Mouse (Mus musculus) liver, embryonic 15.5 days (tissue): ENCODE measurements around the gene Mug2. TPM values are rescaled to one million over a fixed set of nuclear protein-coding genes. Genes with fewer than 3 reads are reported as not detected.
"Not testable (repeated sequence)": the region's sequence is repeated elsewhere in the genome, so short reads cannot be mapped to it uniquely, and the experiment has no call there.

Source experiments
- ATAC-seq: fragments of 200-750 bp; cut with Nextera tagmentation; 2 replicates; pipeline ENCODE4 v1.8.0; 2017; ENCODE audit warnings: moderate number of reproducible peaks, mild to moderate bottlenecking, moderate library complexity; ENCODE audit not compliant: insufficient read depth
- H3K27ac ChIP-seq: fragments of 300-500 bp; sonication (generic); replicated peaks from 2 replicates; pipeline ENCODE4 v1.5.1; 2015; ENCODE audit warnings: mild to moderate bottlenecking, inconsistent platforms
- H3K27me3 ChIP-seq: fragments of 300-500 bp; sonication (generic); 2 replicates; pipeline ENCODE4 v1.6.1; 2015; ENCODE audit warnings: mild to moderate bottlenecking, inconsistent platforms
- H3K36me3 ChIP-seq: fragments of 300-500 bp; sonication (generic); replicated peaks from 2 replicates; pipeline ENCODE4 v1.6.1; 2015; ENCODE audit warnings: moderate library complexity, mild to moderate bottlenecking, inconsistent platforms
- H3K4me1 ChIP-seq: fragments of 300-500 bp; sonication (generic); replicated peaks from 2 replicates; pipeline ENCODE4 v1.6.1; 2015; ENCODE audit warnings: inconsistent platforms
- H3K4me2 ChIP-seq: fragments of 300-500 bp; sonication (generic); 2 replicates; pipeline ENCODE4 v1.6.1; 2015; ENCODE audit warnings: moderate library complexity, mild to moderate bottlenecking, inconsistent platforms
- H3K4me3 ChIP-seq: fragments of 300-500 bp; sonication (generic); replicated peaks from 2 replicates; pipeline ENCODE4 v1.5.1; 2015; ENCODE audit warnings: mild to moderate bottlenecking, inconsistent platforms
- H3K9ac ChIP-seq: fragments of 300-500 bp; sonication (generic); 2 replicates; pipeline ENCODE4 v1.6.1; 2015; ENCODE audit warnings: moderate library complexity, mild to moderate bottlenecking, inconsistent platforms
- H3K9me3 ChIP-seq: fragments of 300-500 bp; sonication (generic); replicated peaks from 2 replicates; pipeline ENCODE4 v1.6.1; 2016; ENCODE audit warnings: inconsistent platforms
- WGBS: fragments of 180-500 bp; shearing (Covaris S2); methylation state at CpG from one replicate; pipeline ENCODE4 v1.1.7; 2015; ENCODE audit warnings: mixed read lengths; ENCODE audit not compliant: insufficient replicate concordance; 5-methylcytosine and 5-hydroxymethylcytosine counted together
- polyA plus RNA-seq: library from polyadenylated mRNA; unstranded; fragments of >200 nt; fragmentation: Nextera tagmentation; extraction: Ambion mirVana; gene quantifications from 2 replicates; pipeline ENCODE4 v1.2.1, GENCODE M21; 2015

The Mug2 gene
- polyA plus RNA-seq, result not detected in 2 replicates

GRCm38 (mm10) chr6:122006461-122006860 is at the start of gene Mug2:
Gene Mug2 (plus strand): TSS chr6:122006761.
- not testable (repeated sequence) for H3K4me3 ChIP-seq, H3K4me2 ChIP-seq, H3K4me1 ChIP-seq, H3K27me3 ChIP-seq, H3K9me3 ChIP-seq, H3K27ac ChIP-seq, H3K36me3 ChIP-seq, H3K9ac ChIP-seq, ATAC-seq
- no CpG with 5 or more reads among the region's 3 CpGs for WGBS

GRCm38 (mm10) chr6:121957803-121958349 is 48.7 kb upstream of the Mug2 start:
- H3K4me2 ChIP-seq, H3K27me3 ChIP-seq, H3K36me3 ChIP-seq, H3K4me3 ChIP-seq, H3K9me3 ChIP-seq, H3K27ac ChIP-seq, ATAC-seq, H3K9ac ChIP-seq, H3K4me1 ChIP-seq: not testable (repeated sequence)
- WGBS, result 72% methylated on average over 16 of the region's 16 CpGs

DNA sequence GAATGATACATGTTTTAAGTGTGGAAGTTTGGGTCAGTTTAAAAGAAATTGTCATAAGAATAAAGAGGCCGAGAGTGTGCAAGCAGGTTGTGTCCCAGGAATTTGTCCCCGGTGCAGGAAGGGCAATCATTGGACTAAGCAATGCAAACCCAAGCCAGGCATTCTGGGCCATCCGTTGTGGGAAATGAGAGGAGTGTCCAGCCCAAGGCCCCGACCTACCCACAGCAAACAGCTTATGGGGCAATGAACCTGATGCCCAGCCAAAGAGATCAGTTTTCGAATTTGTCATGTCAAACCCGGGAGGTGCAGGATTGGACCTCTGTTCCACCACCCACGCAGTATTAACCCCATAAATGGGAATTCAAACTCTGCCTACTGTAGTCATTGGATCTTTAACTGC is 30.9 kb upstream of the Mug2 start:
- H3K27ac ChIP-seq, result no peak overlapping the region
- H3K27me3 ChIP-seq, result no peaks in the 10 kb centered on the region
- WGBS, result 53% methylated on average over 7 of the region's 7 CpGs
- no peaks in the 10 kb centered on the region for H3K9me3 ChIP-seq
- H3K36me3 ChIP-seq, result no peaks in the 10 kb centered on the region
- no peak overlapping the region for H3K9ac ChIP-seq
- H3K4me2 ChIP-seq, result no peak overlapping the region
- H3K4me3 ChIP-seq, result no peak overlapping the region
- no peak for ATAC-seq
- H3K4me1 ChIP-seq, result no peaks in the 10 kb centered on the region

GRCm38 (mm10) chr6:122100904-122101303 is 94.3 kb downstream of the Mug2 start:
- H3K27me3 ChIP-seq, result no peaks in the 10 kb centered on the region
- H3K9me3 ChIP-seq, result no peaks in the 10 kb centered on the region
- WGBS, result 57% methylated on average over 4 of the region's 4 CpGs
- no peaks in the 10 kb centered on the region for H3K4me1 ChIP-seq
- no peak overlapping the region for H3K9ac ChIP-seq
- H3K4me2 ChIP-seq, result no peak overlapping the region
- H3K4me3 ChIP-seq, result no peak overlapping the region
- H3K27ac ChIP-seq, result no peak overlapping the region
- no peak for ATAC-seq
- H3K36me3 ChIP-seq, result no peaks in the 10 kb centered on the region

DNA sequence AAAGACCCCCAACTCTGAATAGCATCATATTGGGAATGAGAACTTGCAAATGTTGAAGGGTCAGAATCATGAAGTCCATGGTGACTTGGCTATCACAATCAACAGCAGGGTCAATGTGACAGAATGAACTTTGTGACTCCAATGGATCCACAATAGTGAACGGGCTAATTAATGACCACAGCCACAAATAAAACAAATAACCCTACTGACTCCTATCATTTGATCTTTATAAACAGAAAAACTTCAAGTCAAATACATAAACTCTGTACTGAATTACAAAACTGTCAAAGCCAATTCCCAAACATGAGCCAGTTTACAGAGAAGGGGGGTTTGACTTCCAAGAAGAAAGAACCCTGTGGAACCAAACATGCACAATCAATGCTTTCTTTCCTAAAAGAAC is 95.1 kb downstream of the Mug2 start:
- no peaks in the 10 kb centered on the region for H3K9me3 ChIP-seq
- H3K9ac ChIP-seq, result no peak overlapping the region
- no peaks in the 10 kb centered on the region for H3K27me3 ChIP-seq
- WGBS, result 34% methylated on average over 1 of the region's 1 CpGs
- H3K27ac ChIP-seq, result no peak overlapping the region
- no peak for ATAC-seq
- H3K4me1 ChIP-seq, result no peaks in the 10 kb centered on the region
- H3K36me3 ChIP-seq, result no peaks in the 10 kb centered on the region
- no peak overlapping the region for H3K4me2 ChIP-seq
- H3K4me3 ChIP-seq, result no peak overlapping the region

DNA sequence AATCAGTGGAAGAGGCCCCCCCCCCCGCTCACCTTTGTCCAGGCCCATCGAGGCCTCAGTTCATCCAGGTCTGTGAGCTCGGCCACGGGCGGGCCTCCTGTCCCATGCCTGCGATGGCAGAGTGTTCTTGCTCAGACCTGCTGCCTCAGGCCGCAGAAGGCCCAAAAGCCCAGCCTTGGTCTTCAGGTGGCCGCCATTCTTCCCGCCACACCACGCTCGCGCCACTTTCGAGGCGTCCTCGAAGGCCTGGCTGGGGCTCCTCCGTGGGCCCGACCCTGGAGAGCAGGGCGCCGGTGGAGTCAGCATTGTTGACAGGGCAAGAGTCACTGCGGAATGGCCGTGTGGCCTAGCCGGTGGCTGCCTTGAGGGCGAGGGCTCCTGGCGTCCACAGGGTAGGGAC is 110.4 kb downstream of the Mug2 start:
- WGBS, result 74% methylated on average over 24 of the region's 24 CpGs

DNA sequence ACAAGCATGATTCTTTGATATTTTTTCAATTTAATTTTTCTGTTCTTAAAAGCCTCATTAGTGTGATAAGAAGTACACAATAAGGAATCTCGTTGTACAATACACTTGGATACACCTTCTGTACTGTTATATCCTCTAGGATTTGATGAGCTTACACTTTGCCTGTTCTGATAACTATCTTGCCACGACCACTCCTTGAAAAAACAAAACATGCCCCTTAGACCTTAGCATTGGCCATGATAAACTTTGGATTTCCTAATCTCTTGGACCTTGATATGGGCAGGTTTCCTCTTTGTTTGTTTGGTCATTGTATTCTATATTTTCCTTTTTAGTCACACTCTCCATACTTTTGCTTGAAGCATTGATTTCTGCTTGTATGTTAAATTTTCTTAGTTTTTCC is 123.0 kb downstream of the Mug2 start:
- H3K9ac ChIP-seq, result no peak overlapping the region
- H3K4me2 ChIP-seq, result no peak overlapping the region
- WGBS, result 31% methylated on average over 2 of the region's 2 CpGs
- H3K9me3 ChIP-seq, result no peaks in the 10 kb centered on the region
- H3K27me3 ChIP-seq, result no peaks in the 10 kb centered on the region
- no peaks in the 10 kb centered on the region for H3K36me3 ChIP-seq
- no peak for ATAC-seq
- H3K4me1 ChIP-seq, result no peaks in the 10 kb centered on the region
- H3K27ac ChIP-seq, result no peak overlapping the region
- H3K4me3 ChIP-seq, result no peak overlapping the region

More for the DNA sequence above, 110.4 kb downstream of the Mug2 start:
- H3K27me3 ChIP-seq, result no peaks in the 10 kb centered on the region
- H3K4me2 ChIP-seq, result no peak overlapping the region
- H3K27ac ChIP-seq, result no peak overlapping the region
- no peak overlapping the region for H3K9ac ChIP-seq
- no peaks in the 10 kb centered on the region for H3K4me1 ChIP-seq
- H3K36me3 ChIP-seq, result no peaks in the 10 kb centered on the region
- no peak overlapping the region for H3K4me3 ChIP-seq
- H3K9me3 ChIP-seq, result peaks cover 7% of the 10 kb centered on the region
- no peak for ATAC-seq

Other genes starting within 250 kb of the Mug2 start
- gene Mug1, start 168.2 kb upstream of the Mug2 start, polyA plus RNA-seq, result not detected in 2 replicates